Mouse (Mus musculus): ENCODE measurements around the gene Naa25. TPM values are rescaled to one million over a fixed set of nuclear protein-coding genes. Genes with fewer than 3 reads are reported as not detected.
A peak's percentile ranks its signal among the peaks of the same experiment; 100 is the strongest.
"Not testable (repeated sequence)": the region's sequence is repeated elsewhere in the genome, so short reads cannot be mapped to it uniquely, and the experiment has no call there.

Naa25 gene
- 45.9 and 48.3 TPM in 2 replicates for polyA plus RNA-seq (2015; fragmentation: Nextera tagmentation; extraction: Ambion mirVana)

DNA sequence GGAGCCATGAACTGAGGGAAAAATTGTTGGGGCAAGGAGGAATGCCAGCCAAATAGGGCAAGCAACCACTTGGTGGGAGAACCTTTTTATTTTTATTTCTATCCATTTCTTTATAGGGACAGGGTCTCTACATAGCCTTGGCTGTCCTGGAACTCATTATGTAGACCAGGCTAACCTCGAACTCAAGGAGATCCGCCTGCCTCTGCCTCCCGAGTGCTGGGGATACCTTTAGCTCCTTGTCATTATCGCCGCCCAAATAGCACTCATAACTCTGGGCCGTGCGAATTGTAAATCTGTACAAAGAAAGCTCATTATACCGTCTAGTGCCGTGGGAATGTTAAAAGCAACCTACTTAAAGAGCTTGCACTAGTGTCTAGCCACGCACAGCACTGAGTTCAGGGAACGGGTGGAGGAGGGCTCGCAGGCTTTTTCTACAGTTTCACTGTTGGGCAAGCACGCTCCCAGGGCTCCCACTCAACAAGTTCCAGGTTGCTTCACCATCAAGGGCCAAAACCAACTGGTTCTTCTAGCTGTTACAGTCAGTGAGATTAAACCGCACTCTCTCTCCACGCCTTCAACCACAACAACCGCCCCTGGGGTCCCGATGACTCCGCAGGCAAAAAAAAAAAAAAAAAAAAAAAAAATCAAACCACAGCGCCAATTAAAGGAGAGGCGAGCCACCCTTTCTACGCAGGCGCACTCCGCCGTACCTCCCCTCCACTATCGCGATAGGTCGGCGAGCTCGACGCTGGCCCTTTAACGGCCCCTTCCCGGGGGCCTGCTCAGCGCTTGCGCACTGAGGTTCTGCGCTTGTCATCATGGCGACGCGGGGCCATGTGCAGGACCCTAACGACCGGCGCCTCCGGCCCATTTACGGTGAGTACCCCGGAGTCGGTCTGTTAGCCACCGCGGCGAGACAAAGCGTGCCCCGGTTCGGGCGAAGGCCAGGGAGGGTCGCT is at the start of gene Naa25:
Gene Naa25, plus strand, starts transcription at position 750 of the 959 bp plus-strand sequence.
- peak within 1 kb of the TSS; percentile 85 for H3K4me2 ChIP-seq (ENCODE audit: low read depth, low read length)
- no peaks in the 10 kb centered on the region for H3K27me3 ChIP-seq (replicated peaks; ENCODE audit: control insufficient read depth, insufficient read depth, low read length)
- peak; percentile 96 for ATAC-seq
- H3K9me3 ChIP-seq (ENCODE audit: control insufficient read depth, low read length), result no peaks in the 10 kb centered on the region
- 9% methylated on average over 52 of the region's 53 CpGs for WGBS
- H3K9ac ChIP-seq (ENCODE audit: low read depth, low read length), result peak within 1 kb of the TSS; percentile 90
- peak within 1 kb of the TSS; percentile 90 for H3K27ac ChIP-seq (ENCODE audit: low read length)
- H3K36me3 ChIP-seq (ENCODE audit: control insufficient read depth, insufficient read depth, low read length), result no peaks in the 10 kb centered on the region
- H3K4me3 ChIP-seq (ENCODE audit: low read length), result peak within 1 kb of the TSS; percentile 92
- H3K4me1 ChIP-seq (ENCODE audit: control insufficient read depth, insufficient read depth, low read length), result peaks cover 20% of the 10 kb centered on the region

DNA sequence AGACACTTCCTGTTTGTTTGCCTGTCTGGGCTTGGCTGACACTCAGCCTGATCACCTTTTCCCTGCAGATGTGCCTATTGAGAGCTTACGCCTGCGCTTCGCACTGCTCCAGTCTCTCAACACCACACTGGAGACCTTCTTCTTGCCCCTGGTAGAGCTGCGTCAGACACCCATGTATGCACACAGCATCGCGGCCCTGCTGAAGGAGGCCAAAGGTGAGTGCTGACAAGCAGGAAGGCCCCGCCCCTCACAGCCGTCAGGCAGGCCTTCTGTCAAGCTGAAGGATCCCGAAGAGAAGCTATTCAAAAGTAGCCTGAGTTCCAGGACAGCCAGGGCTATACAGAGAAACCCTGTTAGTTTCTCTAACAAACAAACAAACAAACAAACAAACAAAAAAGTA is 38.5 kb upstream of the Naa25 start:
- 55% methylated on average over 9 of the region's 9 CpGs for WGBS
- Histone ChIP-seq H3K4me2 (ENCODE audit: low read depth, low read length) (no peak overlapping the region), H3K9ac (ENCODE audit: low read depth, low read length) (no peak overlapping the region), H3K4me3 (ENCODE audit: low read length) (no peak overlapping the region), H3K36me3 (ENCODE audit: control insufficient read depth, insufficient read depth, low read length) (peaks cover 34% of the 10 kb centered on the region), H3K9me3 (ENCODE audit: control insufficient read depth, low read length) (no peaks in the 10 kb centered on the region), H3K4me1 (ENCODE audit: control insufficient read depth, insufficient read depth, low read length) (0 out of 2 replicates have a peak, but pooled peaks cover 9% of the 10 kb centered on the region), H3K27me3 (replicated peaks; ENCODE audit: control insufficient read depth, insufficient read depth, low read length) (no peaks in the 10 kb centered on the region), H3K27ac (ENCODE audit: low read length) (peak overlapping the region; percentile 40)
- peak; percentile 89 for ATAC-seq

DNA sequence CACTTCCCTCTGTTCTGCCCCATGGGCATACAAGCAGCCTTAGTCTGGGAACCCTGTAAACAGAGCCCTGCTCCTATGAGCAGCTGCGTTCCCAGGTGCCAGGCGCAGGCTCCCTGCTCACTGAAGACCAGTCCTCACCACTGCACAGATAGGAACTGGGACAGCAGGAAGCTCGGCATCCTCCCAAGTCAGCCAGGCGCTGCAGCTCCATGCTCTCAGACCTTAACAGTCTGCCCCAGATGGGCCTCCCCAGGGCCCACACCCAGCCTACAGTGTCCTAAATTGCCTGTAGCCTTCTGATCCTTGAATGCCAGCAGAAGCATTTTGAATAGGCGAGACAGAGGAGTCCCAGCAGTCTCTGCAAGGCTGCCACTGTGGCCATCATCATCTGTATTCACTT is 36.0 kb upstream of the Naa25 start:
- Histone ChIP-seq H3K4me3 (ENCODE audit: low read length) (no peak overlapping the region), H3K27me3 (replicated peaks; ENCODE audit: control insufficient read depth, insufficient read depth, low read length) (no peaks in the 10 kb centered on the region), H3K9ac (ENCODE audit: low read depth, low read length) (no peak overlapping the region), H3K4me2 (ENCODE audit: low read depth, low read length) (no peak overlapping the region), H3K9me3 (ENCODE audit: control insufficient read depth, low read length) (no peaks in the 10 kb centered on the region), H3K4me1 (ENCODE audit: control insufficient read depth, insufficient read depth, low read length) (0 out of 2 replicates have a peak, but pooled peaks cover 9% of the 10 kb centered on the region), H3K36me3 (ENCODE audit: control insufficient read depth, insufficient read depth, low read length) (peaks cover 46% of the 10 kb centered on the region), H3K27ac (ENCODE audit: low read length) (no peak overlapping the region)
- no peak for ATAC-seq
- 82% methylated on average over 5 of the region's 5 CpGs for WGBS

DNA sequence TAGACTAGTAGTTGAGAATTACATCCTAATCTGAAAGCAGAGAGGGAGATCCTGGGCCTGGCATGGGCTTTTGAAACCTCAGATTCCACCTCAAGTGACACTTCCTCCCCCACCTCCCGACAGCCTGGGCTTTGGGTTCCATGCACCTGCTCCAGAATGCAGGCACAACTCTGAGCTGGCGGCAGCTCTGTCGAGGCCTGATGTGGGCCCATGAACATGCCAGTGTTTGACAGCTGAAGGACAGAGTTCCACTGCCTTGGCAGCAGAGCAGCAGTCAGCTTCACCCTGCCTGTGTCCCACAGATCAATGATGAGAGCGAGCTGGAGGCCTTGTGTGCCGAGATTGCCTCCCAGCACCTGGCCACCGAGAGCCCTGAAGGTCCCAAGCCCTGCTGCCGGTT is 34.3 kb upstream of the Naa25 start:
- H3K27me3 ChIP-seq (replicated peaks; ENCODE audit: control insufficient read depth, insufficient read depth, low read length), result no peaks in the 10 kb centered on the region
- H3K9ac ChIP-seq (ENCODE audit: low read depth, low read length), result no peak overlapping the region
- H3K4me2 ChIP-seq (ENCODE audit: low read depth, low read length), result no peak overlapping the region
- H3K4me1 ChIP-seq (ENCODE audit: control insufficient read depth, insufficient read depth, low read length), result 0 out of 2 replicates have a peak, but pooled peaks cover 9% of the 10 kb centered on the region
- 77% methylated on average over 7 of the region's 7 CpGs for WGBS
- no peaks in the 10 kb centered on the region for H3K9me3 ChIP-seq (ENCODE audit: control insufficient read depth, low read length)
- no peak overlapping the region for H3K4me3 ChIP-seq (ENCODE audit: low read length)
- peaks cover 38% of the 10 kb centered on the region for H3K36me3 ChIP-seq (ENCODE audit: control insufficient read depth, insufficient read depth, low read length)
- ATAC-seq, result no peak
- H3K27ac ChIP-seq (ENCODE audit: low read length), result no peak overlapping the region

DNA sequence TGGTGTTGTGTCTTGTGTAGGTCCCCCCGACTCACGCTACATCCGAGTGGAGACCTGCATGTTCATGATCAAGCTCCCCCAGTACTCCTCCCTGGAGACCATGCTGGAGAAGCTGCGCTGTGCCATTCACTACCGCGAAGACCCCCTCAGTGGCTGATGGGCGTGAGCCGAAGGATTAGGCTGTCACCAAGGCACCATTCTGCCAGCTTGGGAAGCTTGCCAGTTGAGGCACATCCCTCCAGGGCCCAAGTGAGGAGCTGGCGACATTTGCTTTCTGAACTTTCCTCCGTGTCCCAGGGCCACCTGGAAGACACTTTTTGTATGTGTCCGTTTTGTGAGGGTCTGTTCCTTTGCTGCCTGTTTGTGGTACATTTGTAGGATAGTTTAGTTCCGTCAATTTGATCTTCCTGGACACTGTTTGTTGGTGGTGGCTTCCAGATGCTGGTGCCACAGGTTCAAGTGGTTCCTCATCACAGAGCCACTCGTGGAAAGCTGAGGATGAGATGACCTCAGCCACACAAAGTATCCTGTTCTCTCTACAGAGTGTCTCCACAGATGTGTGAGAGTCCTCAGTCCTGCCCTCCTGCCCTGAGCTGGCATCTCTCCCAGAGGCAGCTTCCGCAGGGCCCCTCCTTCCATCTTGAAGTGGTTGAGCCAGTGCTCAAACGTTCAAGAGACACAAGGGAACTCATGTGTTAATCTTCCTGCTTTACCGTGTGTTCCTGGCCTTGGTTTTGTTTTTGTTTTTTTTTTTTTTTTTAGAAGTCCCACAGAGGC is 31.1 kb upstream of the Naa25 start:
- 83% methylated on average over 16 of the region's 16 CpGs for WGBS
- no peak overlapping the region for H3K27ac ChIP-seq (ENCODE audit: low read length)
- H3K4me1 ChIP-seq (ENCODE audit: control insufficient read depth, insufficient read depth, low read length), result no peaks in the 10 kb centered on the region
- H3K27me3 ChIP-seq (replicated peaks; ENCODE audit: control insufficient read depth, insufficient read depth, low read length), result no peaks in the 10 kb centered on the region
- no peak overlapping the region for H3K4me3 ChIP-seq (ENCODE audit: low read length)
- no peak for ATAC-seq
- no peak overlapping the region for H3K9ac ChIP-seq (ENCODE audit: low read depth, low read length)
- H3K4me2 ChIP-seq (ENCODE audit: low read depth, low read length), result no peak overlapping the region
- H3K36me3 ChIP-seq (ENCODE audit: control insufficient read depth, insufficient read depth, low read length), result peaks cover 38% of the 10 kb centered on the region
- no peaks in the 10 kb centered on the region for H3K9me3 ChIP-seq (ENCODE audit: control insufficient read depth, low read length)

DNA sequence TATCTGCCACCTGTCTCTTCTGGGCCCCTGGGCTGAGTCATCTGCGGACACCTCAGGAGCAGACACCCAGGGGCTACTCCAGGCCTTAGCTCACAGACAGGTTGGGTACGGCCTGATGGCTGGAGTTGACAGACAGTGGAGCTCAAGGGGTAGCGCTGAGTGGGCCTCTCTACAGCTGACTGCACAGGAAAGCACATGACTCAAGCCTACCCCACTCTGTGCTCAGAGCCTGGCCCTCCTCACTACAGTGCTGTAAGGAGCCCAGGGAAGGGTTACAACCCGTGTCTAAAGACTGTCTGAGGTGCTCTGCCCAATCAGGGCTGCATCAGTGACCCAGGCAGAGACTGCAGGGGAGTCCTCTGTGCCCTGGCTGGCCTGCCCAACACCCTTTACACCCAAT is 30.5 kb upstream of the Naa25 start:
- no peaks in the 10 kb centered on the region for H3K4me1 ChIP-seq (ENCODE audit: control insufficient read depth, insufficient read depth, low read length)
- no peaks in the 10 kb centered on the region for H3K9me3 ChIP-seq (ENCODE audit: control insufficient read depth, low read length)
- H3K9ac ChIP-seq (ENCODE audit: low read depth, low read length), result no peak overlapping the region
- H3K27ac ChIP-seq (ENCODE audit: low read length), result no peak overlapping the region
- 88% methylated on average over 4 of the region's 4 CpGs for WGBS
- peaks cover 37% of the 10 kb centered on the region for H3K36me3 ChIP-seq (ENCODE audit: control insufficient read depth, insufficient read depth, low read length)
- no peak overlapping the region for H3K4me3 ChIP-seq (ENCODE audit: low read length)
- H3K4me2 ChIP-seq (ENCODE audit: low read depth, low read length), result no peak overlapping the region
- ATAC-seq, result no peak
- no peaks in the 10 kb centered on the region for H3K27me3 ChIP-seq (replicated peaks; ENCODE audit: control insufficient read depth, insufficient read depth, low read length)

DNA sequence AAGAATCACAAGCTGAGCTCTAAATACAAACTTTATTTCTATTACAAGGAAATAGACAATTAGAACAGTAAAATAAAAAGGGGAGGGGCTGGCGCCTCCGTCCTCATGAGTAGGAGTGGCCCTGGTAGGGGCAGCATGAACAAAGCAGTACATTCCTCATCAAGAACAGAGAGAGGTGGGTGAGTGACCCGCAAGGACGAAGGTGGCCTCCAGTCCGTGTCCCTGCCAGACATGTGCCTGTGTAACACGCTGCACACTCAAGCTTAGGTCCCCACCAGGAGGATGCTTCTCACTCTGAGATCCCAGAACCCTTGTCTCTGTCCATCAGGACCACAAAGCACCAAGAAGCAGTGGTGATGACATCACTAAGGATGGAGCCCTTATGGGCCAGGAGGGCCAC is 26.0 kb upstream of the Naa25 start:
- 88% methylated on average over 6 of the region's 6 CpGs for WGBS
- Histone ChIP-seq H3K4me2 (ENCODE audit: low read depth, low read length) (no peak overlapping the region), H3K27me3 (replicated peaks; ENCODE audit: control insufficient read depth, insufficient read depth, low read length) (no peaks in the 10 kb centered on the region), H3K9me3 (ENCODE audit: control insufficient read depth, low read length) (no peaks in the 10 kb centered on the region), H3K36me3 (ENCODE audit: control insufficient read depth, insufficient read depth, low read length) (peaks cover 12% of the 10 kb centered on the region), H3K4me3 (ENCODE audit: low read length) (no peak overlapping the region), H3K27ac (ENCODE audit: low read length) (no peak overlapping the region), H3K9ac (ENCODE audit: low read depth, low read length) (no peak overlapping the region), H3K4me1 (ENCODE audit: control insufficient read depth, insufficient read depth, low read length) (no peaks in the 10 kb centered on the region)
- ATAC-seq, result no peak

DNA sequence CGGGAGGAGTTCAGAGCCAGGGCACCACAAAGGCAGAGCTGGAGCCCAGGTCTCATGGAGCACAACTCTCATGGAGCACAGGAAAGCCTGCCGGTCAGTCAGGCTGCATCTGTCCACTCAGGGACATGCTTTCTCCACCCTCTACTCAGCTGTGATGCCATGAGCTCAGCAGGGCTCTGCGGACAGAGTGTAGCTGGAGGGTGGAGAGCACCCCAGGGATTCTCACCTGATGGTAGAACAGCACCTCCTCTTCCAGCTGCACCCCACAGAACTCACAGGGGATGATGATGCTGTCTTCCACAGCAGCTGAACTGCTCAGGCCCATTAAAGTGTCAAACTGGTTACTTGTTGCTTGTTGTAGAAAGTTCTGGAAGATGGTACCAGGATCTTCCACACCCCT is 22.9 kb upstream of the Naa25 start:
- Histone ChIP-seq H3K9ac (ENCODE audit: low read depth, low read length) (no peak overlapping the region), H3K4me3 (ENCODE audit: low read length) (no peak overlapping the region), H3K27ac (ENCODE audit: low read length) (no peak overlapping the region), H3K4me2 (ENCODE audit: low read depth, low read length) (no peak overlapping the region), H3K27me3 (replicated peaks; ENCODE audit: control insufficient read depth, insufficient read depth, low read length) (no peaks in the 10 kb centered on the region), H3K36me3 (ENCODE audit: control insufficient read depth, insufficient read depth, low read length) (peaks cover 19% of the 10 kb centered on the region), H3K9me3 (ENCODE audit: control insufficient read depth, low read length) (no peaks in the 10 kb centered on the region), H3K4me1 (ENCODE audit: control insufficient read depth, insufficient read depth, low read length) (no peaks in the 10 kb centered on the region)
- 90% methylated on average over 3 of the region's 3 CpGs for WGBS
- ATAC-seq, result no peak

DNA sequence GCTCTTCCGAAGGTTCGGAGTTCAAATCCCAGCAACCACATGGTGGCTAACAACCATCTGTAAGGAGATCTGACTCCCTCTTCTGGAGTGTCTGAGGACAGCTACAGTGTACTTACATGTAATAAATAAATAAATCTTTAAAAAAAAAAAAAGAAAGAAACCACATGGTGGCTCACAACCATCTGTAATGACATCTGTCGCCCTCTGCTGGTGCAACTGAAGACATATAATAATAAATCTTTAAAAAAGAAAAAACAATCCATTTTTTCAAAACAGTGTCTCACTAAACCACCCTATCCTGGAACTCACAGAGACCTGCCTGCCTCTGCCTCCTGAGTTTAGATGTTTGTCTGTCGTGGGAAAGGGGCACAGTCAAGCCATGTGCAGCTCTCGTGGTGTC is 20.8 kb upstream of the Naa25 start:
- not testable (repeated sequence) for H3K27me3 ChIP-seq (replicated peaks; ENCODE audit: control insufficient read depth, insufficient read depth, low read length); ATAC-seq; H3K4me3 ChIP-seq (ENCODE audit: low read length); H3K4me1 ChIP-seq (ENCODE audit: control insufficient read depth, insufficient read depth, low read length); H3K9me3 ChIP-seq (ENCODE audit: control insufficient read depth, low read length); H3K27ac ChIP-seq (ENCODE audit: low read length); H3K9ac ChIP-seq (ENCODE audit: low read depth, low read length); H3K4me2 ChIP-seq (ENCODE audit: low read depth, low read length)
- peaks cover 19% of the 10 kb centered on the region for H3K36me3 ChIP-seq (ENCODE audit: control insufficient read depth, insufficient read depth, low read length)
- 76% methylated on average over 5 of the region's 5 CpGs for WGBS

Measured in intestine, embryonic 16.5 days (tissue).